Mouse (Mus musculus) lung, postnatal 0 days (tissue): ENCODE measurements around the gene Cemip2. TPM values are rescaled to one million over a fixed set of nuclear protein-coding genes. Genes with fewer than 3 reads are reported as not detected.

ENCODE experiments used
- ATAC-seq: fragments of 200-750 bp; cut with Nextera tagmentation; 2 replicates; pipeline ENCODE4 v1.8.0; 2017; ENCODE audit warnings: moderate library complexity
- DNase-seq: peaks from one replicate; pipeline ENCODE4 v3.0.0-alpha.2; 2016; ENCODE audit warnings: low spot score
- H3K27ac ChIP-seq: fragments of 300-500 bp; sonication (generic); 2 replicates; pipeline ENCODE4 v1.5.1; 2014; ENCODE audit warnings: antibody characterized with exemption, mild to moderate bottlenecking, low read length, mixed read lengths
- H3K27me3 ChIP-seq: fragments of 300-500 bp; sonication (generic); replicated peaks from 2 replicates; pipeline ENCODE4 v1.6.1; 2014; ENCODE audit warnings: low read length, mixed read lengths; ENCODE audit not compliant: insufficient read depth
- H3K36me3 ChIP-seq: fragments of 300-500 bp; sonication (generic); 2 replicates; pipeline ENCODE4 v1.6.1; 2014; ENCODE audit warnings: low read length, mixed read lengths; ENCODE audit not compliant: insufficient read depth
- H3K4me1 ChIP-seq: fragments of 300-500 bp; sonication (generic); 2 replicates; pipeline ENCODE4 v1.6.1; 2014; ENCODE audit warnings: antibody characterized with exemption, low read depth, low read length, mixed read lengths; ENCODE audit not compliant: insufficient read depth
- H3K4me2 ChIP-seq: fragments of 300-500 bp; sonication (generic); replicated peaks from 2 replicates; pipeline ENCODE4 v1.6.1; 2014; ENCODE audit warnings: low read depth, mild to moderate bottlenecking, low read length, moderate library complexity, mixed read lengths
- H3K4me3 ChIP-seq: fragments of 300-500 bp; sonication (generic); 2 replicates; pipeline ENCODE4 v1.5.1; 2014; ENCODE audit warnings: low read depth, low read length
- H3K9ac ChIP-seq: fragments of 300-500 bp; sonication (generic); replicated peaks from 2 replicates; pipeline ENCODE4 v1.6.1; 2014; ENCODE audit warnings: low read depth, mild to moderate bottlenecking
- H3K9me3 ChIP-seq: fragments of 300-500 bp; sonication (generic); 2 replicates; pipeline ENCODE4 v1.6.1; 2016; ENCODE audit warnings: low read length, mixed read lengths
- CTCF ChIP-seq: IDR thresholded peaks from 2 replicates; pipeline ENCODE4 v1.5.1; 2016; ENCODE audit warnings: antibody characterized with exemption, mild to moderate bottlenecking
- EP300 ChIP-seq: IDR thresholded peaks from 2 replicates; pipeline ENCODE4 v1.6.1; 2016; ENCODE audit warnings: antibody characterized with exemption, mild to moderate bottlenecking, control low read depth
- WGBS: fragments of 180-500 bp; shearing (Covaris S2); extraction: QIAGEN DNeasy Blood & Tissue Kit; methylation state at CpG from one replicate; pipeline ENCODE4 v1.1.7; 2014; 5-methylcytosine and 5-hydroxymethylcytosine counted together
- polyA plus RNA-seq: library from polyadenylated mRNA; unstranded; fragments of >200 nt; fragmentation: Nextera tagmentation; extraction: Ambion mirVana; gene quantifications from 2 replicates; pipeline ENCODE4 v1.2.1, GENCODE M21; 2015

The Cemip2 gene
- polyA plus RNA-seq, 1 experiment from 2014 or later, result 46.7 TPM

DNA sequence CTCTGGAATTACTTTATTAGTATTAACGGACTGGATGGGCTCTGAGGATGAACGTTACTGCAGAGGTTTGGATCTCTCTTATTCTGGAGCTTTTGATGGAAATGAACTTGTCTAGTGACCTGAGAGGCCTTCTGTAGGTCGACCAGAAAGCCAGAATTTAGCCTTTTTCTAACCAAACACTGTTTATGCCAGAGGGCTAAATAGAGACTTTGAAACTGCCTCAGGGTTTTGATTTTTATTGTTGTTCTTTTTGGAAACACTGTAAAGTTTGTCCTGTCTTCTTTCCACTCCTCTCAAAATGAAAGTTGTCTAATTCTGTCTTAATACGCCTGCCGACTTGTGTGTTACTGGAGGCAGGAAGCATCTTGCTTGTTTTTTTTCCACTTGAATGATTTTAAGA is 46.0 kb downstream of the Cemip2 start:
- Histone ChIP-seq H3K4me1 (no peaks in the 10 kb centered on the region), H3K4me3 (no peak overlapping the region), H3K9ac (no peak overlapping the region), H3K36me3 (peaks cover 16% of the 10 kb centered on the region), H3K9me3 (no peaks in the 10 kb centered on the region), H3K4me2 (no peak overlapping the region), H3K27me3 (no peaks in the 10 kb centered on the region), H3K27ac (no peak overlapping the region)
- no peak for ATAC-seq
- DNase-seq, result no peak
- TF ChIP-seq EP300, result no peak
- TF ChIP-seq CTCF, result no peak
- WGBS, result 86% methylated on average over 5 of the region's 5 CpGs

DNA sequence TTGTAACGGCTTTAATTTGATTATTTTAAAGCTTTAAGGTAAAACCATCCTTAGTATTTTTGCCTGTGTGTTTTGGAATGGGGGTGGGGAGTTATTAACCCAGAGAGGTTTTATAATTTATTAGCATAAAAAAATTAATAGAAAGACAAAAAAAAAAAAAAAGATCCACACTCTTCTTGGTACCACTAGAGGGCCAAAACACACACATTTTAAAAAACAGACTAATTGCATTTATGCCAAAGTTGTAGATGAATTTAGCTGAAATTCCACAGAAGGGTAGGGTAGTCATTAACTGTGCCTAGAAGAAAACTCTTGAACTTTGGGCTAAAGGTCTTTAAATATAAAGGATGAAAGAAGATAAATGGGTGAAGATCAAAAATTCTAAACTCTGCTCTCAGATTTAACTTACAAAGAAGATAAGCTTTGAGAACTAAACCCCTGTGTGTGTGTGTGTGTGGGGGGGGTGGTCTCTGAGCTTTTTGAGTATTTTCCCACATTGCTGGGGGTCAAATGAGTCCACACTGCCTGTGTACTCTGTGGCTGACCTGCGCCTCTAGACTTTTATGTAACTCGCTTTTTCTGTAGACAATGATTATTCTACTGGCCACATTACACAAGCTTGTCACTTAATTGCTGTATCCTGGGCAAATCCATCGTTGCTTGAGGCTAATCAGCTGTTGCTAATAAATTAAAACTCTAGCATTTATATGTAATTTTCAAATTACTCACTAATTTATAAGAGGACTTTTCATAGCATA is 47.2 kb downstream of the Cemip2 start:
- H3K36me3 ChIP-seq, result peaks cover 12% of the 10 kb centered on the region
- H3K4me1 ChIP-seq, result no peaks in the 10 kb centered on the region
- H3K4me2 ChIP-seq, result no peak overlapping the region
- H3K27me3 ChIP-seq, result no peaks in the 10 kb centered on the region
- no peak for ATAC-seq
- H3K4me3 ChIP-seq, result no peak overlapping the region
- no peak overlapping the region for H3K27ac ChIP-seq
- DNase-seq, result peak; percentile 35
- H3K9me3 ChIP-seq, result no peaks in the 10 kb centered on the region
- TF ChIP-seq CTCF, result peak; percentile 46
- TF ChIP-seq EP300, result no peak
- no peak overlapping the region for H3K9ac ChIP-seq
- WGBS, result 76% methylated on average over 4 of the region's 4 CpGs

DNA sequence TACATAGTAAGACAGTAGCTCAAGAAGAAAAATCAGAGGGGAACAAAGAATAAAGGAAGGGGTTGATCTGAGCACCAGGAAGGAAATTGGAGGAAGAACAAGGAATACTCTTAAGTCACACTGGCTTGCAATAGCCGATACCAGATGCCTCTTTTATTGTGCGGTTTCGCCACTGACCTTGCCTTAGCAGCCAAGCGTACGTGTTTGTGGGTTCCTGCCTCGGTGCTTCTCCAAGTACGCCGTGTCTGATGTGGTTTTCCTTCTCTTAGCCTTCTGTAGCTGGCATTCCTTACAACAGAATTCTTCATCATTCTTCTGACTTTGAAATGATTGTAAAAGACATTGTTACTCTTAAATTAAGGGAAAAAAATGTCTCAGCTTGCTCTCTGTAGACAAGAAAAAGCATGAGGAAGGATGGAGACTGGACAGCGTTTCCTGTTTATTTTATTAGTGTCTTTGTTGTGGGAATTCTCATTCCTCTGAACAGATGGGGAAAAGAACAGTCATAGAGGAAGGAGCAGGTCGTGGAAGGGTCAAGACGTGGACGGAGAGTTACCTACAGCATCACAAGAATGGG is 55.4 kb downstream of the Cemip2 start:
- TF ChIP-seq EP300 (peak; percentile 64), CTCF (no peak)
- Histone ChIP-seq H3K4me2 (no peak overlapping the region), H3K36me3 (peaks cover 38% of the 10 kb centered on the region; the same call in 1 of the 2 replicates), H3K27ac (no peak overlapping the region), H3K9me3 (no peaks in the 10 kb centered on the region), H3K27me3 (no peaks in the 10 kb centered on the region), H3K4me1 (no peaks in the 10 kb centered on the region), H3K9ac (no peak overlapping the region), H3K4me3 (no peak overlapping the region)
- peak; percentile 62 for ATAC-seq
- DNase-seq, result peak; percentile 44
- WGBS, result 54% methylated on average over 12 of the region's 12 CpGs

GRCm38 (mm10) chr19:21834952-21835351 is 56.8 kb downstream of the Cemip2 start:
- H3K27me3 ChIP-seq, result no peaks in the 10 kb centered on the region
- H3K4me1 ChIP-seq, result no peaks in the 10 kb centered on the region
- DNase-seq (no peak), ATAC-seq (no peak)
- H3K4me2 ChIP-seq, result no peak overlapping the region
- WGBS, result 79% methylated on average over 7 of the region's 7 CpGs
- no peak overlapping the region for H3K9ac ChIP-seq
- H3K36me3 ChIP-seq, result peaks cover 38% of the 10 kb centered on the region; the same call in 1 of the 2 replicates
- no peaks in the 10 kb centered on the region for H3K9me3 ChIP-seq
- H3K4me3 ChIP-seq, result no peak overlapping the region
- TF ChIP-seq CTCF, result no peak
- TF ChIP-seq EP300, result no peak
- H3K27ac ChIP-seq, result no peak overlapping the region

DNA sequence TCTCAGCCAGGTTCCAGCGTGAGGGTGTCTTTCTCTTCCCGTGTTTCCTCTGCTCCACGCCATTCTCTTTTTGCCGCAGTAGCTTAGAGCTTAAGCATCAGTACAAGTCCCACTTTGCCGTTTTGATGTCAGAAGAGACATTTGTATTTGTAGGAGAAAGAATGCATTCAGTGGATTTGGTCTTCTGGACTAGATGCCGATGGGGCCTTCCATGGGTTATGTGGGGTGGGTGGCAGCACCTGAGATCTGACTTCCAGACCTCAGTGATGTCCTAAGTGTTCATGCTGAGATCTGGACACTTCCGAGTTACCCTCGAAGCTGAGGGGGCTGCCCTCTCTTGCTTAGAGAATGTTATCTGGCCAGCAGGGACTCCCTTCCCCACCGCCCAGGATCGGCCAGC is 72.6 kb downstream of the Cemip2 start:
- WGBS, result 86% methylated on average over 10 of the region's 10 CpGs
- peaks cover 16% of the 10 kb centered on the region for H3K36me3 ChIP-seq
- DNase-seq (no peak), ATAC-seq (no peak)
- TF ChIP-seq CTCF, result no peak
- no peak for TF ChIP-seq EP300
- no peak overlapping the region for H3K9ac ChIP-seq
- H3K9me3 ChIP-seq, result no peaks in the 10 kb centered on the region
- no peaks in the 10 kb centered on the region for H3K4me1 ChIP-seq
- no peak overlapping the region for H3K4me3 ChIP-seq
- no peak overlapping the region for H3K27ac ChIP-seq
- no peak overlapping the region for H3K4me2 ChIP-seq
- H3K27me3 ChIP-seq, result no peaks in the 10 kb centered on the region

- TF ChIP-seq EP300 (no peak), CTCF (peak; percentile 23; the same call in 1 of the 2 replicates)
- 71% methylated on average over 5 of the region's 5 CpGs for WGBS
- peaks cover 17% of the 10 kb centered on the region for H3K36me3 ChIP-seq
- H3K4me1 ChIP-seq, result no peaks in the 10 kb centered on the region
- H3K9ac ChIP-seq, result no peak overlapping the region
- no peak overlapping the region for H3K4me2 ChIP-seq
- DNase-seq, result no peak
- no peak for ATAC-seq
- H3K27ac ChIP-seq, result no peak overlapping the region
- H3K27me3 ChIP-seq, result no peaks in the 10 kb centered on the region
- H3K9me3 ChIP-seq, result no peaks in the 10 kb centered on the region
- no peak overlapping the region for H3K4me3 ChIP-seq
Measured at GRCm38 (mm10) chr19:21854526-21855228, 76.5 kb downstream of the Cemip2 start.
